Mouse (Mus musculus) thymus, postnatal 10 days (tissue): ENCODE results near the gene Zbtb18.
A peak's percentile ranks its signal among the peaks of the same experiment; 100 is the strongest.
"Not testable (repeated sequence)": the region's sequence is repeated elsewhere in the genome, so short reads cannot be mapped to it uniquely, and the experiment has no call there.

Experiments used
- DNase-seq, 2 experiments: peaks; one replicate each; pipeline ENCODE4 v3.0.0; 2021; ENCODE audit warnings: low spot score in 2 of 2

The Zbtb18 gene

DNA sequence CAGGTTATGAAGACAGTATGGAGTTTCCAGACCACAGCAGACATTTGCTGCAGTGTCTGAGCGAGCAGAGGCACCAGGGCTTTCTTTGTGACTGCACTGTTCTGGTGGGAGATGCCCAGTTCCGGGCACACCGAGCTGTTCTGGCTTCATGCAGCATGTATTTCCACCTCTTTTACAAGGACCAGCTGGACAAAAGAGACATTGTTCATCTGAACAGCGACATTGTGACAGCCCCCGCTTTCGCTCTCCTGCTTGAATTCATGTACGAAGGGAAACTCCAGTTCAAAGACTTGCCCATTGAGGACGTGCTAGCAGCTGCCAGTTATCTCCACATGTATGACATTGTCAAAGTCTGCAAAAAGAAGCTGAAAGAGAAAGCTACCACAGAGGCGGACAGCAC is 4.9 kb downstream of the Zbtb18 start:
- no peak for DNase-seq

DNA sequence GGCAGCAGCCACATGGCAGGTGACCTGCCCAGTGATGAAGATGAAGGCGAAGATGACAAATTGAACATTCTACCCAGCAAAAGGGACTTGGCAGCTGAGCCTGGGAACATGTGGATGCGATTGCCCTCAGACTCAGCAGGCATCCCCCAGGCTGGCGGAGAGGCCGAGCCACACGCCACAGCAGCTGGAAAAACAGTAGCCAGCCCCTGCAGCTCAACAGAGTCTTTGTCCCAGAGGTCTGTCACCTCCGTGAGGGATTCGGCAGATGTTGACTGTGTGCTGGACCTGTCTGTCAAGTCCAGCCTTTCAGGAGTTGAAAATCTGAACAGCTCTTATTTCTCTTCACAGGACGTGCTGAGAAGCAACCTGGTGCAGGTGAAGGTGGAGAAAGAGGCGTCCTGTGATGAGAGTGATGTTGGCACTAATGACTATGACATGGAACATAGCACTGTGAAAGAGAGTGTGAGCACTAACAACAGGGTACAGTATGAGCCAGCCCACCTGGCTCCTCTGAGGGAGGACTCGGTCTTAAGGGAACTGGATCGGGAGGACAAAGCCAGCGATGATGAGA is 5.5 kb downstream of the Zbtb18 start:
- DNase-seq, result no peak

DNA sequence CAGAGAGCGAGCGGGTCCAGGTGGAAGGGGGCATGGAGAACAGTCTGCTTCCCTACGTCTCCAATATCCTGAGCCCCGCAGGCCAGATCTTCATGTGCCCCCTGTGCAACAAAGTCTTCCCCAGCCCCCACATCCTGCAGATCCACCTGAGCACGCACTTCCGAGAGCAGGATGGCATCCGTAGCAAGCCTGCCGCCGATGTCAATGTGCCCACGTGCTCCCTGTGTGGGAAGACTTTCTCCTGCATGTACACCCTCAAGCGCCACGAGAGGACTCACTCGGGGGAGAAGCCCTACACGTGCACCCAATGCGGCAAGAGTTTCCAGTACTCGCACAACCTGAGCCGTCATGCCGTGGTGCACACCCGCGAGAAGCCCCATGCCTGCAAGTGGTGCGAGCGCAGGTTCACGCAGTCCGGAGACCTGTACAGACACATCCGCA is 6.0 kb downstream of the Zbtb18 start:
- no peak for DNase-seq

DNA sequence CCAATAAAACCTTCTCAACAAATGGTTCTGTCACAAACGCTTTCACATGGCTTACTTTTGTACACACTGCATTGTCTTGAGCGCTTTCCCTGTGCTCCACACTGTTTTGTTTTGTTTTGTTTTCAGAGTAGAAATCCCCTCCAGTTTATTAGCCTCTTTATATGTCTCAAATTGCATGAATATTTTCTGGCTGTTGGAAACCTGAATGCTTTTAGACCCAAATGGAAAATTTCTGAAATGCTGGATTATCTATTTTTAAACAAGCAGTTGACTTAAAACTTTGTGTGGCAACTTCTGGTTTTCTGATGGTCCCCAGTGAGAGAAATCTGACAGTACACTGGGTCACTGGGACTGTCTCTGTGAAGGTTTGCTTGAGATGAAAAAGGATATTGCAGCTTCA is 6.8 kb downstream of the Zbtb18 start:
- no peak for DNase-seq

DNA sequence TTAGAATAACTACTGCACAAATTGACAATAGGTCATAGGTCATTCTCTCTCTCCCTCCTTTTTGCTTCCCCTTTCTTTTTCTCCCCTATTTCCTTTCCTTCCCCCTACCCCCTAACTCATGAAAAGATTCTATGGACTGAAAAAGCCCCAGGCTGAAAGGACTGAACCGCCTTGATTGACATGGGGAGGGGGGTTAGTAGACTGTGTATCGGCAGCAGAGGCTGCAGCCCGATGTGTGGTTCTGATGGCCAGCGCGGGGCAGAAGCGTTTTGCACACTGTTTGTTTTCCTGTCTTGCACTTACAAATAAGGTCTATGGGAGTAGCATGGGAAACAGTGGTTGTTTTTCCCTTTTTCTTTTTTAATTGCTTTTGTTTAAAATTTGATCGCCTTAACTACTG is 7.7 kb downstream of the Zbtb18 start:
- DNase-seq, result not testable (repeated sequence)

DNA sequence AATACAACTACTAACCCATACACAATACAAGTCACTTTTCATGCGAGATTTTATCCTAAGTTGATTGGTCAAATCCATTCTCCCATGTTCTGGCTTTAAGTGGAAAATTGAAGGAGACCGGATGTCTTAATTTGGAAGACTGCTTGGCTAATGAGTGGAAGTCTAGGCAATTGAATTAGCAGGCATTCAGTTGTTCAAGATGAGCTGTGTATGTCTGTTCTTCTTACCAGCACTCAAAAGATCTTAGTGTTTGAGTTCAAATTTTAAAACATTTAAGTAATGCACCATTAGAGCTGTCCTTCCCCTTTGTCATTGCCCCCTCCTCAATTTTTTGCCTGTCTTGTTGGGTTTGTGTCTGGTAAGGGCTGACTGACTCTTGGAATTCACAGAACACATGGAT is 8.9 kb downstream of the Zbtb18 start:
- no peak for DNase-seq

DNA sequence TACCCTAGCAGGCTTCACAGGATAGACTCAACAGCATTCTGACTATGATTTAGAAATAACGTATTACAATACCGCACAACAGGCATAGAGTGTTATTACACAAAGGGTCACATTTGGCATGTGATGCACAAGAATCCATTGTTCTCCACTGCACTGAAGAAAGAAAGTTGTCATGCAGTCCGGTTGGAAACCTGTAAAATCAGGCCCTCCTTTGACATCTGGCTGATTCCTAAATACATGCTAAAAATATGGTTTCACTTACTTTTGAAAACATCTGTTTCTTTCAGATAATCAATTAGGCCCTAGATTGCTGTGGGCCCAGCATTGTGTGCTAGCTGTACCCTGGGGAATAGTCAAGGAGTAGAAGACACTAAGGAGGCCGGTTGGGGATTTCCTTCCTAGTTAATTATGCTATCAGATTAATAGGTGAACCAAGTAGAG is 9.9 kb downstream of the Zbtb18 start:
- no peak for DNase-seq

DNA sequence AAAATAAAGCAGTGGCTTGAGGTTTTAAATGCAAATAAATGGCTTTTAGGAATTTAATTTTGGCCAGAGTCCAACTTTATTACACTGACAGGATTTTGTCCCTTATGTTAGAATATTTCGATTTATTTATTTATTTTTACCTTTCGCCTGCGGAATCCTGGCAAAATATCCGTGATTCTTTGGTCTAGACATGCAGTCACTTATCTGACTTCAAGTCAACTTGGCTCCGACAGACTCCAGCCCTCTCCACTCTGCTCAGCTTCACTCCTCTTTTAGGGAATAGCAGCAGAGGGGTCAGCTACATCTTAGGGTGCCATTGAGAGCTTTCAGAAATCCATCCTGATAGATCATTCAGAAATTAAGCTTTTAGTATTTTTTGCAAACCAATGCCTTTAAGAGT is 10.8 kb downstream of the Zbtb18 start:
- no peak for DNase-seq

DNA sequence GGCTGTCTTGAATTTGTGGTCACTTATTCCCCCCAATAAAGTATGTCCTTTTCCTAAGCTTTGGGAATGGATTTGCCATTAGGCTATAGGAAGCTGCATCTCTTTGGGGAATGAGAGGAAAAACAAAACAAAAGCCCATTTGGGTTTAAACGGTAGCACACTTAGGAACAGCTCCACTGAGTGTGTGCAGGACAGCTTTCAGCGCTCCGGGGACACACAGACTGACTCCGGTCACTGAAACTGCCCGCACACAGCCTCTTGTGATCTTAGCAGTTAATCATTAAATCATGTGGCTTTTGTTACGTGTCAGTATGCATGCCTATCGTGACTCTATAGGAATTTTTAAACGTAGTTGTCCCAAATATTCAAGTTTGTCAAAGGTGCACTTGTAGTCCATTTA is 11.7 kb downstream of the Zbtb18 start:
- no peak for DNase-seq

DNA sequence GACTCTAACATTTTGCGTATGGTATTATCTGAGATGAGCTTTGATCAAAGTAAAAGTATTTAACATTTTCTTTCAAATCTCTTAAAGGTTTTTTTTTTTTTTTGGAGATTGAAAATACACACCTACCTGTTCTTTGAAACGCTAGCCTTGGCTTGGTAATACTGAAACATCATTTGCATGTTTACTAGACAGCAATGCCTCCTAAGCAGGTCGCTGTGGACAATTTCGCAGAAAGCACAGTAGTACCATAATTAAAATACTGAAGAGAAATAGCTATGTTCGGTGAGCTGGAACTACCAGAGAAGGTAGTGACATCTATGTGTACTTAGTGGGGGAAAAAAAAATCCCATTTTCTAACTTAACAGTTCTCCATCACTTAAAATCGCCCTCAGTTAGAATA is 12.3 kb downstream of the Zbtb18 start:
- no peak for DNase-seq

DNA sequence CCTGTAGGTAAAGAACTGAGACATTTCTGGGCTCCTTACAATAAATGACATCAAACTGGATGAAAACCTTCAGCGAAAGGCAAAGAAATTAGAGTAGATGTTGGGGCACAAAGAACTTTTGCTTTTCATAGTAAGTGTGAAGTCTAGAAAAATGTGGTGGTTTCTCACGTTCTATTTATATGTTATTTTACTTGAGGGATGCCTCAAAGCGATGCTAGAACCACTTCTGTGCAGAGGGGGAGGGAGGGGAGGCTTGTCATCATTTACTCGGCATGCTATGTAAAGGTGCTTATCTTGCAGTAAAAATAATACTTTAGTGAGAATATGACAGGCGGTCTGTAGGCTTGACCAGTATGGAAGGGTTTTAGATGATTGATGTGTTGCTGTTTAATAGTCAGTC is 13.3 kb downstream of the Zbtb18 start:
- DNase-seq, result no peak

DNA sequence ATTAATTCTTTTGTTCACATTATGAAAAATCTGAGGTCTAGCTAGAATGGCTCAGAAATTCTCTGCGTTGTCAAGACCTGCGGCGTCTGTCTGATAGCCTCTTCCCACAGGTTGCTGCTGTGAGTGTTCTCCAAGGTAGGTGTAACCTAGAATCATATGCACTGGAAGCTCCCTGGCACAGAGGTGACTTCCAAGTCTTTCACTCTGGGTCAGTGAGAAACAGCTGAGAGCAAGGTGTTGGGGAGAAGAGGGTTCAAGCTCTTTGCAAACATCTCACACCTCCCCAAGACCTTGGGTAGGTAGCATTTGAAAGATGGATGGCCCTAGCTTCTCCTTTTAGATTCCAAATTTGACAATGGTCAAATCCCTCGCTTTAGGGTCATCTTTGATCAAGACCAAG is 14.1 kb downstream of the Zbtb18 start:
- no peak for DNase-seq

DNA sequence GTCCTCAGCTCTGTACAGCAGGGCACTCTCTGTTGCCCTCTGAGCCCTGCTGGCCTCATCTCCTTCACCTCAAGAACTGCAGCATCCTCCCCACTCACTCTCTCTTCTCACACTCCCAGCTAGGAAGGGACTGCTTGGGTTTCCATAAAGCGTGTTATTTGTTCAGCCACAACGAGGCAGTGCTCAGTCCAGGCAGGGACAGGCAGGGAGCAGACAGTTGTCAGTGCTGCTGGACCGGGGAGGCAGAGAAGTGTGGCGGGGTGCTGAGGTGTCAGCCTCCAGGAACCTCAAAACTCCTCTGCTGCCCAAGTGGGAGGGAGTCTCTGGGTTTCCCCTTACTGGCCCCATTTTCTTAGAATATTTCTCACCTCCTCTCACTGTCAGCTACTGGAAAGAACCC is 14.6 kb downstream of the Zbtb18 start:
- no peak for DNase-seq

DNA sequence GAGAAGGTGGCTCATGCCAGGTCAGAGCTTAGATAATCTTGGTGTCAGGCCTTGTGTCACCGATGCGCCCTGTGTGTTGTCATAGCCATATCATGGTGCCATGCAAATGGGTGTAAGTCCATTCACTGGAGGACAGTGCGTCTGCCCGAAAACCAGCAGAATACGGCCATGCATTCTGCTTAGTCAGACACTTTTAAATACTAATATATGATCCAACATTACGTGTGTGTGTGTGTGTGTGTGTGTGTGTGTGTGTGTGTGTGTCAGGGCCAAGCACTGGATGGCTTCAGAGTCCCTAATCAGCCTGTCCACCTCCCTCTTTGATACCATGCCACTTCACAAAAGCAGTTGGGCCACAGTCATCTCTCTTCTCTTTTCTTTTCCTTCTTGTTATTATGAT is 15.8 kb downstream of the Zbtb18 start:
- no peak for DNase-seq

DNA sequence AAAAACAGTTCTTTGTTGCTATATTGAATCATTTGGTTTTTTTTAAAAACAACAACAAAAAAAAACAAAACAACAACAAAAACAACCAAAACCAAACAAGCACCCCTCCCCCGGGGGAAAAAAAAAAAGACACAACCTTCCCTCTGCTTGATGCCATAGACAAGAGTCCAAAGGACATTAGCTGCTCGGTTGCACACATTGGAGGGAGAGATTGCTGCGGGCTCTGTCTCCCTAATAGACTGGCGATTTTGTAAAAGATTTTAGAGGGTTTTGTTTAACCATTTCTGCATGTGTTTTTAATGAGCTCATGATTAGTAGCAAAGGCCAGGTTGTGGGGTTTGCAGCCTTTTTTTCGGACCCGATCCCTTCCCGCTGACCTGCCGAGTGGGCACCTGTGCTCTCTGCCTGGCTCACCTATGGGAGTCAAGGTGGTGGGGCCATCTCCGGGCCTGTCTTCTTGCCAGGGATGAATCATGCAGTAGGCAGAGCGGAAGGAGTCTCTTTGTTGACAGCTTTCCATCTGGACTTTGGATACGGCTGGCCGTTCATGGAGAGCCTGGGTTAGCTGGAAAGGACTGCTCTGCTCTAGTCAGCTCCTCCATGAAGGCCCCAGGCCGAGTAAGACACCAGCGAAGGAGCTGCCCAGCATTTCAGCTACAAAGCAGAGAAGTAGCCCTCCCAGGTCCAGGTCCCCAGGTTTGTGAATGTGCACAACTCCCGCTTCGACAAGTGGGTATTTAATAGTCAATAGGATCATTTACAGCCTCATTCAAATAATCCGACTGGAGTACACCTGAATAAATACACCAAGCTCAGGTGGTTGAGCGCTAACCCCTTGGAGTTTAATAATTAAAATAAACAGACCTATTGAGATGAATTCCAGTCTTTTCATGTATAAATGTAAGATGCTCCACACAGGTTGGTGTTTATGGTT is 16.6 kb downstream of the Zbtb18 start:
- no peak for DNase-seq

DNA sequence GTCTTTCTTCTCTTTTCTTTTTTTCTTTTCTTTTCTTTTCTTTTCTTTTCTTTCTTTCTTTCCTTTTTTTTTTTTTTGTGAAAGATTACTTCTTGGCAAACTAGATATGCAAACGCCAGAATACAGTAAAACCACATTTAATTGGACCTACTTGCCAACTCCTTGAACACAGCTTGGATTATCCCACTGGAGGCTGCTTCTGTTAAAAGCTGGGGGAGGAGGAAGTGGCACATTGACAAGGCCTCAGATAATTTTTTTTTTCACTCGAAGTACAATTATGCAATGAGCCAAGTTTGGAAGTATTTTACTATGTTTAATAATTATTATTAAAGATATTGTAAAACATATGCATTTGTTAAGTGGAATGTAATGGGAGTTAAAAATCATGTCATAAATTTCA is 17.4 kb downstream of the Zbtb18 start:
- no peak for DNase-seq

DNA sequence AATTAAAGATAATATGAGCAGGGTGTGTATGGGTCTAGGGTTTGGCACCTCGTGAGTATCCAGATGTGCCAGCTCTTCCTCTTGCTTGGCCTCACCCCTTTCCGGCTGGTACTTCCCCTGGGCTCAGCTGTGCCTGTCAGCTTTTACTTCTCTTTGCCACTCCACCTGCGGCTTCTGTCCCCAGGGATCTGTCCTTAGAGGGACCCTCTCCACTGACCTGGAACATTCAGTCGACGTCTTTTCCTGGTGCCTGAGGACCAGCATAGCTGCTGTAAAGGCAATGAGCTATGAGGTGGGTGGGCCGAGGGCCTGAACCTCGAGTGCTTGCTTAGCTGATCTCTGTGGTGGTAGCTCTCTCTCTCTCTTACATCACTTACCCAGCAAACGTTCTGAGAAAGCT is 25.0 kb downstream of the Zbtb18 start:
- DNase-seq, result peak in 1 of 2 experiments; percentile 15

DNA sequence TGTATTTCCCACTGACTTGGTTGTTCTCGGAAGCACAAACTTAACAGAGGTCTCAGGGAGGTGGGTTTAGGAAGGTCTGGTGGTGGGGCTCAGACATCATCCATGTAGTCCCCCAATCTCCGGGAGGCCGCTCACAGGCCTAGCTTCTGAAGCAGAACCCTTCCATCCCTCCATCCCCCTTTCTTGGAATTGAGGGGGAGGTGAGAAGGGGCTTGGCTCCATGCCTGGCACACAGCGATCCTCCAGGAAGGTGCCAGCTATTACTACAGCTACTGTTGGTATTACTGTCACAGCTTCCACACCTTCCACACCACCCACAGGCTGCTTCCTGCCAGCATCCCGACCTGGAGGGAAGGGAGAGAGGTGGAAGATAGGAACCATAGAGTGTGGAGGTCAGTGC is 26.3 kb downstream of the Zbtb18 start:
- no peak for DNase-seq

DNA sequence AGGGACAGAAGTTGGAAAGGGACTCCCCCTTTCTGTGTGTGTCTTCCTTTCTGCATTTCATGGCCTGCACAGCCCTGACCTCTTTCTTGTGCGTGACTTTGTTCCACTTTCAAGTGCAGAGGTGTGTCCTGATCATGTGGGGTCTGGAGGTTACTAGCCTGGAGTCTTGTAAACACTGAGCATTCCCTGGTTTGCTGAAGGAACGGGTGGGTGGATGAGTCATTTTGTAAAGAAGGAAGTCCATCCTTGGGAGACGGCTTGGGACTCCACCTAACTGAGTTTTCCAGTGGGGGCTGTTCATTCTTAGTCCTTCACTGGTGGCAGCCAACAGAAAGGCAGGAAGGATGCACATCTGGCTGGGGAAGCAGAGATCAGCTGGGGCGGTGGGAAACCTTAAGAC is 27.9 kb downstream of the Zbtb18 start:
- no peak for DNase-seq

DNA sequence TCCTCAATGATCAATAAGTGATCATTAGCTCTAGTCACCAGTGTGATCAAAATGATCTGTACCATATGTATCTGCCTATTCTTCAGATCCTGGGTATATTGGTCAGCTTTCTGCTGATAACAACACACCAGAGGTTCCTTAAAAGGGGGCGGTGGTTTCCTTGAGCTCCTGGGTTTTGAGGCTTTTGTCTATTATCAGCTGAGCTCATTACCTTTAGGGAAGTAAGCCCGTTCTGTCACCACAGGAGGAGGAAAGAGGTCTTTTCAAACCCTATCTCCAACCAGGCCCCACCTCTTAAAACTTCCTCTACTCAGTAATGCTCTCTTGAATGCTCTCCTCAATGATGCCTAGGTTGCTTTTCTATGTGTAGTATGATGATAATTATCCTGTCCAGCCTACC is 28.8 kb downstream of the Zbtb18 start:
- no peak for DNase-seq

DNA sequence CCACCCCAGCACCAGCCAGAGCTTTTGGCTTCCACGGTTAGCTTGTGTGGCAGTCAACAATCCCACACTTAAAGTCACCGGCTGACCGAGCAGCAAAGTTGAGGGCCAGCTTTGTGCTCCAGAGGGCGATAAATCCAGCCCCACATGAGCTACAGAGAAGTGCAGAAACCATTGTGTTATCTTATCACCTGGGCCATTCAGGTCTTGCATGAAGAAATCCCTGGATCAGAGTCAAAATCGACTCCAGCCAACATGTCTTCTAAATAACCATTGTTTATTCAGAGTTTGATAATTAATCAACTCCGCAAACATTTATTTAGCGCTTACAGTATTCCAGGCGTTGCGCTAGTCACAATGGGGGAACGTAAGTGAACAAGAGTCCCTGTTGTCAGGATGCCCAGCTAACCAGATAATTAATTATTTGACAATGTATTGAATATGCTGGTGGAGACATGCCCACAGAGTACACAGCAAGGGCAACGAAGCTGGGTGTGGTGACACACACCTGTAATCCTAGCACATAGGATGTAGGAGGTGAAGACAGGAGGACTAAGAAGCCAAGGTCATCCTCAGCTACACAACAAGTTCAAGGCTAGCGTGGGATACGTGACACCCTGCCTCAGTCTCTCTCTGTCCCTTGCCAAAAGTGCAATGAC is 33.5 kb downstream of the Zbtb18 start:
- DNase-seq, result no peak

DNA sequence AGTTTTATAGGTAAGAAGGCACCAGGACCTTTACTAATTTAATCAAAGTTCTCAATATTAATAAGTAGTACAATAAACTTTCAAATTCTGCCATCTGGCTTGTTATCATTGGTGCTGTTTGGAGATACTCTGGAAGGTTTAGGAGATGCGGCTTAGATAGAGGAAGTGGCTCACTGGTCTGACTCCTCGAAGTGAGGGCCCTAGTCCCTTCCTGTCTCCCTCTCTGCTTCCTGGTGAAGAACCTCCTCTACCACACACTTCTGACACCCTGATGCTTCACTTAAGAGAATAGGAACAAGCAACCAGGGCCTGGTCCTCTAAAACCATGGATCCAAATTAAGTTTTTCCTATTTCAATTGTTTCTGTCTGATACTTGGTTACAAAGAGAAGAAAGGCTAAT is 36.4 kb downstream of the Zbtb18 start:
- no peak for DNase-seq
